ENCODE assay signal across 17 mouse cellular contexts in genomic region chr4:154224970-154225309, GRCm38 (mm10). TPM values are rescaled to one million over a fixed set of nuclear protein-coding genes. Genes with fewer than 3 reads are reported as not detected.
A peak's percentile ranks its signal among the peaks of the same experiment; 100 is the strongest.
DNase-seq lines count a peak whose midpoint lies in the region; ATAC-seq and TF ChIP-seq lines count a peak whose summit lies in the region.
"Had no signal": no experiment of that assay in that cellular context is flagged by ENCODE, and none has a peak within 500 bp of the region (broad histone marks: within the 10 kb centered on the region; RNA-seq: fewer than 3 reads in every experiment).

No protein-coding gene starts in this region.

- H3K9ac ChIP-seq in forebrain, embryonic 13.5 days, result no peak overlapping the region; the same call in 1 of the 2 replicates
- no peak overlapping the region for H3K9ac ChIP-seq in midbrain, postnatal 0 days (replicated peaks; ENCODE audit: low read length, poor library complexity, severe bottlenecking)
- H3K9ac ChIP-seq in hindbrain, embryonic 16.5 days (ENCODE audit: low read depth, low read length), result no peak overlapping the region
- H3K9ac ChIP-seq: liver, embryonic 14.5 days; midbrain, embryonic 15.5 days had no signal

- H3K4me1 ChIP-seq in forebrain, embryonic 10.5 days, result peaks cover 37% of the 10 kb centered on the region
- peaks cover 16% of the 10 kb centered on the region for H3K4me1 ChIP-seq in forebrain, embryonic 13.5 days
- peaks cover 38% of the 10 kb centered on the region for H3K4me1 ChIP-seq in midbrain, embryonic 10.5 days
- H3K4me1 ChIP-seq in midbrain, postnatal 0 days (ENCODE audit: insufficient read depth, low read length), result no peaks in the 10 kb centered on the region
- H3K4me1 ChIP-seq in hindbrain, embryonic 16.5 days (ENCODE audit: control insufficient read depth, insufficient read depth, low read depth, low read length), result peaks cover 18% of the 10 kb centered on the region

- no peak for ATAC-seq in forebrain, embryonic 13.5 days
- ATAC-seq in midbrain, postnatal 0 days (ENCODE audit: low FRiP score), result no peak
- no peak for ATAC-seq in hindbrain, embryonic 16.5 days
- ATAC-seq: CD4-positive, CD25-positive, alpha-beta regulatory T cell, adult 4 months; midbrain, embryonic 15.5 days had no signal

- WGBS in forebrain, embryonic 10.5 days, result 51% methylated on average over 9 of the region's 9 CpGs
- WGBS in forebrain, embryonic 13.5 days, result 60% methylated on average over 9 of the region's 9 CpGs
- 66% methylated on average over 9 of the region's 9 CpGs for WGBS in midbrain, embryonic 10.5 days
- 60% methylated on average over 9 of the region's 9 CpGs for WGBS in midbrain, postnatal 0 days
- 43% methylated on average over 9 of the region's 9 CpGs for WGBS in hindbrain, embryonic 16.5 days

- H3K9me3 ChIP-seq in forebrain, embryonic 10.5 days, result no peaks in the 10 kb centered on the region
- H3K9me3 ChIP-seq in forebrain, embryonic 13.5 days (replicated peaks), result no peaks in the 10 kb centered on the region
- no peaks in the 10 kb centered on the region for H3K9me3 ChIP-seq in midbrain, embryonic 10.5 days (replicated peaks)
- no peaks in the 10 kb centered on the region for H3K9me3 ChIP-seq in midbrain, postnatal 0 days (ENCODE audit: low read length)
- H3K9me3 ChIP-seq in hindbrain, embryonic 16.5 days (ENCODE audit: control insufficient read depth, low read length), result no peaks in the 10 kb centered on the region
- H3K9me3 ChIP-seq: midbrain, embryonic 15.5 days had no signal

- H3K4me3 ChIP-seq in forebrain, embryonic 10.5 days, result no peak overlapping the region
- no peak overlapping the region for H3K4me3 ChIP-seq in forebrain, embryonic 13.5 days
- no peak overlapping the region for H3K4me3 ChIP-seq in midbrain, embryonic 10.5 days
- H3K4me3 ChIP-seq in midbrain, postnatal 0 days (ENCODE audit: low read depth, low read length), result no peak overlapping the region
- no peak overlapping the region for H3K4me3 ChIP-seq in hindbrain, embryonic 16.5 days (ENCODE audit: low read length)
- H3K4me3 ChIP-seq: midbrain, embryonic 15.5 days had no signal

- no peak for DNase-seq in forebrain, embryonic 10.5 days (ENCODE audit: extremely low spot score, low spot score)
- DNase-seq in midbrain, embryonic 10.5 days (ENCODE audit: low spot score), result no peak
- DNase-seq in midbrain, postnatal 0 days (ENCODE audit: low spot score), result no peak
- peak; percentile 53 for DNase-seq in retina, embryonic 14.5 days (ENCODE audit: low spot score)
- no peak for DNase-seq in thymus, postnatal 4 days
- DNase-seq in frontal cortex, postnatal 14 days (ENCODE audit: low spot score in 2 of 2), result no peak
- DNase-seq: cerebellum, postnatal 25 days; kidney, adult 2 months; kidney, postnatal 25 days; right cerebral cortex, postnatal 25 days; thymus, postnatal 25 days had no signal

- no peak for TF ChIP-seq CTCF in midbrain, postnatal 0 days (IDR thresholded peaks at IDR 0.05)

- no peak overlapping the region for H3K4me2 ChIP-seq in forebrain, embryonic 13.5 days
- H3K4me2 ChIP-seq in midbrain, postnatal 0 days (ENCODE audit: low read depth, low read length, poor library complexity, severe bottlenecking), result no peak overlapping the region
- no peak overlapping the region for H3K4me2 ChIP-seq in hindbrain, embryonic 16.5 days (ENCODE audit: low read length)
- H3K4me2 ChIP-seq: midbrain, embryonic 15.5 days had no signal

- no peaks in the 10 kb centered on the region for H3K27me3 ChIP-seq in forebrain, embryonic 10.5 days (ENCODE audit: poor library complexity, severe bottlenecking)
- H3K27me3 ChIP-seq in forebrain, embryonic 13.5 days, result no peaks in the 10 kb centered on the region
- H3K27me3 ChIP-seq in midbrain, embryonic 10.5 days (ENCODE audit: low read depth, poor library complexity, severe bottlenecking), result no peaks in the 10 kb centered on the region
- H3K27me3 ChIP-seq in midbrain, postnatal 0 days (ENCODE audit: insufficient read depth, low read length), result no peaks in the 10 kb centered on the region
- no peaks in the 10 kb centered on the region for H3K27me3 ChIP-seq in hindbrain, embryonic 16.5 days (replicated peaks; ENCODE audit: control insufficient read depth, insufficient read depth, low read length)
- H3K27me3 ChIP-seq: midbrain, embryonic 15.5 days had no signal

- 0 out of 2 replicates have a peak, but pooled peaks cover 5% of the 10 kb centered on the region for H3K36me3 ChIP-seq in forebrain, embryonic 10.5 days (replicated peaks)
- H3K36me3 ChIP-seq in forebrain, embryonic 13.5 days (ENCODE audit: poor library complexity, severe bottlenecking), result no peaks in the 10 kb centered on the region
- H3K36me3 ChIP-seq in midbrain, embryonic 10.5 days, result no peaks in the 10 kb centered on the region
- H3K36me3 ChIP-seq in midbrain, postnatal 0 days (ENCODE audit: insufficient read depth, low read length), result no peaks in the 10 kb centered on the region
- no peaks in the 10 kb centered on the region for H3K36me3 ChIP-seq in hindbrain, embryonic 16.5 days (ENCODE audit: control insufficient read depth, insufficient read depth, low read length)
- H3K36me3 ChIP-seq: G1E; midbrain, embryonic 15.5 days had no signal

- H3K27ac ChIP-seq in forebrain, embryonic 10.5 days, result peak overlapping the region; percentile 63
- no peak overlapping the region for H3K27ac ChIP-seq in forebrain, embryonic 13.5 days
- H3K27ac ChIP-seq in midbrain, embryonic 10.5 days (replicated peaks), result peak overlapping the region; percentile 13; the same call in 1 of the 2 replicates
- H3K27ac ChIP-seq in midbrain, postnatal 0 days (ENCODE audit: low read depth, low read length), result no peak overlapping the region
- H3K27ac ChIP-seq in hindbrain, embryonic 16.5 days (ENCODE audit: low read depth, low read length), result peak overlapping the region; percentile 29; the same call in 1 of the 2 replicates
- H3K27ac ChIP-seq: liver, embryonic 14.5 days; midbrain, embryonic 15.5 days had no signal

RNA-seq across cellular contexts. Expression of gene Megf6, which starts 54.4 kb away (rescaled TPM):
- polyA plus RNA-seq in forebrain, embryonic 10.5 days (2016; fragmentation: Nextera tagmentation; extraction: Ambion mirVana), result 26.4 and 28.0 TPM in 2 replicates
- polyA plus RNA-seq in forebrain, embryonic 13.5 days (2015; fragmentation: Nextera tagmentation; extraction: Ambion mirVana), result 5.8 and 8.1 TPM in 2 replicates
- 21.6 and 23.4 TPM in 2 replicates for polyA plus RNA-seq in midbrain, embryonic 10.5 days (2016; fragmentation: Nextera tagmentation; extraction: Ambion mirVana)
- 39.4 and 68.0 TPM in 2 replicates for total RNA-seq in midbrain, postnatal 0 days (2014; rRNA removed)
- polyA plus RNA-seq in midbrain, postnatal 0 days (2015; fragmentation: Nextera tagmentation; extraction: Ambion mirVana), result 12.1 and 15.4 TPM in 2 replicates
- polyA plus RNA-seq in hindbrain, embryonic 16.5 days (2015; fragmentation: Nextera tagmentation; extraction: Ambion mirVana), result 10.3 and 11.0 TPM in 2 replicates
- polyA plus RNA-seq: CD4-positive, CD25-positive, alpha-beta regulatory T cell, adult 4 months had no signal

Comparison
In these comparisons a context has a peak if more than half of its experiments do, and no peak if none do; other contexts are left out.
1. H3K27ac ChIP-seq: peak in forebrain, embryonic 10.5 days (single experiment), midbrain, embryonic 10.5 days (single experiment) and hindbrain, embryonic 16.5 days (single experiment); none in forebrain, embryonic 13.5 days (single experiment) and midbrain, postnatal 0 days (single experiment).